Mouse (Mus musculus): ENCODE measurements at regions not wholly inside any gene's neighbourhood (a gene's known extent, or its start where the extent isn't known, plus 50 kb on each side); places are given as distances from the start of the nearest gene placed in this dataset.

GRCm38 (mm10) chr10:96397931-96398561 lies 218.8 kb upstream of the Btg1 start:
- in situ Hi-C loops (cut with MboI; ENCODE audit: low pct_ligation_motif_present, low pct_unique_long_range_greater_than_20kb, low sequenced_read_pairs) (no loop called here), dilution Hi-C loops (cut with MboI; ENCODE audit: extremely low pct_ligation_motif_present, extremely low pct_unique_long_range_greater_than_20kb, low sequenced_read_pairs) (no loop called here)
- Histone ChIP-seq H3K79me2 (replicated peaks; ENCODE audit: control insufficient read depth, extremely low read depth, insufficient read depth, poor library complexity, severe bottlenecking) (no peaks in the 10 kb centered on the region), H3K4me1 (ENCODE audit: control insufficient read depth in 1 of 2, insufficient read depth in 2 of 2) (peaks cover 12 to 30% of the 10 kb centered on the region in 2 experiments), H3K36me3 (replicated peaks in 1 of 2; ENCODE audit: control insufficient read depth in 1 of 2, insufficient read depth in 1 of 2, low read length in 1 of 2) (no peaks in the 10 kb centered on the region), H3K27me3 (replicated peaks) (no peaks in the 10 kb centered on the region), H3K4me3 (replicated peaks in 1 of 3; ENCODE audit: low read depth in 2 of 3, low read length in 2 of 3, poor library complexity in 1 of 3) (no peak overlapping the region), H3K27ac (ENCODE audit: insufficient read depth, low read depth) (no peak overlapping the region), H3K9me3 (replicated peaks; ENCODE audit: low read length) (no peaks in the 10 kb centered on the region), H3K4me2 (ENCODE audit: insufficient read depth, low read depth, poor library complexity, severe bottlenecking) (no peak overlapping the region), H3K9ac (ENCODE audit: insufficient read depth, low read depth) (no peak overlapping the region)
- no peak for DNase-seq (ENCODE audit: extremely low read depth)
- TF ChIP-seq CHD1 (IDR thresholded peaks at IDR 0.05; ENCODE audit: low read depth, low read length) (no peak), RCOR1 (conservative IDR thresholded peaks at IDR 0.05; ENCODE audit: low read depth, low read length) (no peak)

- Histone ChIP-seq H3K79me2 (replicated peaks; ENCODE audit: control insufficient read depth, extremely low read depth, insufficient read depth, poor library complexity, severe bottlenecking) (no peaks in the 10 kb centered on the region), H3K27ac (ENCODE audit: insufficient read depth, low read depth) (no peak overlapping the region), H3K4me2 (ENCODE audit: insufficient read depth, low read depth, poor library complexity, severe bottlenecking) (no peak overlapping the region), H3K9ac (ENCODE audit: insufficient read depth, low read depth) (no peak overlapping the region), H3K27me3 (replicated peaks) (no peaks in the 10 kb centered on the region), H3K36me3 (replicated peaks in 1 of 2; ENCODE audit: control insufficient read depth in 1 of 2, insufficient read depth in 1 of 2, low read length in 1 of 2) (no peaks in the 10 kb centered on the region), H3K4me3 (replicated peaks in 1 of 3; ENCODE audit: low read depth in 2 of 3, low read length in 2 of 3, poor library complexity in 1 of 3) (no peak overlapping the region), H3K4me1 (ENCODE audit: control insufficient read depth in 1 of 2, insufficient read depth in 2 of 2) (peaks cover 12 to 30% of the 10 kb centered on the region in 2 experiments), H3K9me3 (replicated peaks; ENCODE audit: low read length) (no peaks in the 10 kb centered on the region)
- in situ Hi-C loops (cut with MboI; ENCODE audit: low pct_ligation_motif_present, low pct_unique_long_range_greater_than_20kb, low sequenced_read_pairs) (no loop called here), dilution Hi-C loops (cut with MboI; ENCODE audit: extremely low pct_ligation_motif_present, extremely low pct_unique_long_range_greater_than_20kb, low sequenced_read_pairs) (no loop called here)
- peak; percentile 61 for DNase-seq (ENCODE audit: extremely low read depth)
- 0 out of 2 replicates have a peak, but pooled peaks have one; percentile 8 for TF ChIP-seq IRF4 (IDR thresholded peaks at IDR 0.05; ENCODE audit: low read depth, low read length)
- peak; percentile 38; the same call in 1 of the 2 replicates for TF ChIP-seq ETS1 (conservative IDR thresholded peaks at IDR 0.05; ENCODE audit: low read depth, low read length)
- no peak for TF ChIP-seq UBTF (IDR thresholded peaks at IDR 0.05; ENCODE audit: low read depth, low read length)
- TF ChIP-seq ZNF384 (IDR thresholded peaks at IDR 0.05; ENCODE audit: low read depth, low read length), result peak; percentile 72
- TF ChIP-seq BHLHE40 (IDR thresholded peaks at IDR 0.05; ENCODE audit: low read depth, low read length), result peak; percentile 90
- peak; percentile 43 for TF ChIP-seq USF1 (IDR thresholded peaks at IDR 0.05; ENCODE audit: low read depth, low read length)
- TF ChIP-seq ZMIZ1 (IDR thresholded peaks at IDR 0.05; ENCODE audit: low read depth, low read length), result no peak
- TF ChIP-seq NELFE (IDR thresholded peaks at IDR 0.05; ENCODE audit: low read depth, low read length), result no peak
- no peak for TF ChIP-seq MYC (IDR thresholded peaks at IDR 0.05; ENCODE audit: low read depth, low read length)
- peak; percentile 27; the same call in 1 of the 2 replicates for TF ChIP-seq MXI1 (IDR thresholded peaks at IDR 0.05; ENCODE audit: low read depth, low read length)
- peak; percentile 75 for TF ChIP-seq MAX (IDR thresholded peaks at IDR 0.05; ENCODE audit: low read length)
- TF ChIP-seq HCFC1 (IDR thresholded peaks at IDR 0.05; ENCODE audit: low read depth, low read length), result no peak
These were observed 218.1 kb upstream of the Btg1 start for GRCm38 (mm10) chr10:96398562-96399288.

Measured in CH12.LX (cell line).